Mouse (Mus musculus) neural tube, embryonic 10.5 days (tissue): ENCODE results near the gene Shroom3.

Experiments used
- DNase-seq: peaks from one replicate; pipeline ENCODE4 v3.0.0-alpha.2; 2017; ENCODE audit warnings: low spot score; ENCODE audit errors: extremely low spot score

Shroom3 gene

DNA sequence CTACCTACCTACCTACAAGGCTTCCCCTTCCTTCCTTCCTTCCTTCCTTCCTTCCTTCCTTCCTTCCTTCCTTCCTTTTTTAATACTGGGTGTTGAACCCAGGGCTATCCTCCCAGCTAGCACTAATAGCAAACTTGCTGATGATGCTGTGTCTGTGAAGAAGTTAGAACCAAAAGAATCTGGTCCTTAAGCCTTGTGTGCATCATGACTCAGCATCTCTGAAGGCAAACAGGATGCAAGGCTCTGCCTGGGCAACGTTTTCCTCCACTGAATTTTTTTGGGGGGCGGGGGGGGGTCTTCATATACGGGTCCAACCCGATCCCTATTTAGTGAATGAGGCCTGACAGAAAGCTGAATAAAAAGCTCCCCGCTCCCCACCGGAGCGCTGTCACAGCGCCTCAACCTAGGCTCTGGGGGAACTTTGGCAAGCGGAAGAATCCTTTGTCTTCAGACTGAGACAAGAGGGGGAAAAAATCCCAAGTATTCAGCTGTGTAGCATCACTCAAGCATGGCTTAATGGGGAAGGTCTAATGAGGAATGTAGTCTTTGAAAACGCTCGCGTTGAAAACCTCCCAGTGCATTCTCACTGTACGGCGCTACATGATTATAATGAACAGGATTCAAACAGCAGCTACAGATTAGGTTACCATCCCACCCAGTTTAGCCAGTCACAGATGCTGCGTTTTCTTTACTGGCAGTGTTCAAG lies 15.0 kb downstream of the Shroom3 start:
- DNase-seq, result peak; percentile 47

DNA sequence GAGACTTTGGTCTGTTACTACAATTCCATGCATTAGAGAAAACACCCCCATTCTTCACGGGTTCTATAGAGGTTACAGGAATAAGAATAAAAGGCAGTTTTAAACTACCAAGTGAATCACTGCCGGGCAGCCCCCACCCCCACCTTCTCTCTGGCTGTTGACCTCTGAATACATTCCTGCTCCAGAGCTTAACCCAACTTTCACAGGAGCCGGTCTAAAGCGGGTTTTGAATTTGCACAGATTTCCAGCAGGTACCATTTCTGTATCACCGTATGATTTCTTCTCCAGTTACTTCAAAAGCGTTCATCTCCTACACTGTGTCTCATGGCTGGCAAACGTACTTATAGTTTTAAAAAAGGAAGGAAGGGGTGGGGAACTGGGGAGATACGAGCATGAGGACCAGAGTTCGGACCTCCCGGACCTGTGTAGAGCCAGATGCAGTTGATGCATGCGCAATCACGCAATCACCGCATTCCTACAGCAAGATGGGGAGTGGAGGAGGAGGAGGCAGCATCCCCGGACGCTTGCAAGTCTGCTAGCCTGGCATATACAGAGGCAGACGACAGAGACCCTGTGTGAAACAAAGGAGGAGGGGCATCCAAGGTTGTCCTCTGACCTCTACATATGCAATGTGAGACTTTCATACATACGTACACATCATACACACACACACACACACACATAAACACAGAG lies 15.7 kb downstream of the Shroom3 start:
- peak; percentile 47 for DNase-seq

DNA sequence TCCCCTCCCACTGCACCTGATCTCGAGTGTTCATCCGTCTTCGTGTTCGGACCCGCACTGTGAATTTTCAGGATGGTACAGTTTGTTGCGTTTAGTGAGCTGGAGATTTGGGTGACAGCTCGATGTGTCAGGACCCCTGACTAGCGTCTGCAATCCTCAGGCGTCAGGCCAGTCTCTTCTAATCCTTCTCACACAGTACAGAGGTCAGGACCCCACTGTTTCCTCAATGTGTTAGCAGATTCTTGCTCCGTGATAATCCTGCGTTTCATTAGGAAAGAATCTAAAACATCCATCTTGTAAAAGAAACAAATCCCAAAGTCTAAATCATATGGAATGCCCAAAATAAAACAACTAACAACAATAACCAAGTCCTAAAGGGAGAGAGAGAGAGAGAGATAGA lies 18.5 kb downstream of the Shroom3 start:
- DNase-seq, result no peak

DNA sequence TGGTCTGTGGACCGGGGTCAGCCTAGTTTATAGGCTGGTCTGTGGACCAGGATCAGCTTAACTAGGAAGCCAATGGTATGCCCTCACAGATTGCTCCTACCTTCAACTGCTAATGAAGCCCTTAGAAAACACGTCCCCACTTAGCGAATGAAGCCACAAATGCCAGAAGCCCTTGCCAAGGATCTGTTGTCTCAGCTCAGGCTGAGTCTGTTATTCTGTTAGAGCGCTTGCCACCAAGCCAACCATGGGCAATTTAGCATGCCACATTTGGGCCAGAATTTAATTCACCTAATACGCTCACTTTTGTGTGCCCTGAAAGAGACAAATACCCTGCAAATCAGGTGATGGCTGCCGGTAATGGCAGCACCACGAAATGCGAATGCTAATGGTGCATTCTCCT lies 20.4 kb downstream of the Shroom3 start:
- no peak for DNase-seq

DNA sequence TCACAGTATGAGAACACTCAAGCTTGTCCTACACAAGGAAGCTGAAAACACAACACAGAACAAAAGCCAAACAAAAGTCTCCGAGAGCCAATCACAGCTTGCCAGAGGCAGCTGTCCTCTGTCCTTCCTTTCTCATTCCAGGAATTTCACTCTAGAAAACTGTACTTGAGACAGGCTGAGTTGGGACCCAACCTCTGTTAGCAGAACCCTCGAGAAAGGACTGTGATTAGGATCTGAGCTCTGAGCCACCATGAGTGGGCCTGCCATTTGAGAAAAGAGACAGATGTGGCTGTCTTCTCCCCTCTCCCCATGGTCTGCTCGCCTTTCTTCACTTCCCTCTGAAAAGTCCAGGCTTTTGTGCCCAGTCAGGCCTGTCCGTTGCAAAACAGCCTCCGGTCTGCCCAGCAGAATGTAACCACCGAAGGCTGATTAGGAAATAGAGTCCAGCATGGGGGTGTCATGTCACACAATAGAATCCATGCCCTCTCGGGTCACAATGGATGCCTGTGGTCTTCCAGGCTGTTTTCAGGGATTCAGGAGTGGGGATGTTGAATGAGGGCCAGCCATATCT lies 24.8 kb downstream of the Shroom3 start:
- DNase-seq, result no peak

DNA sequence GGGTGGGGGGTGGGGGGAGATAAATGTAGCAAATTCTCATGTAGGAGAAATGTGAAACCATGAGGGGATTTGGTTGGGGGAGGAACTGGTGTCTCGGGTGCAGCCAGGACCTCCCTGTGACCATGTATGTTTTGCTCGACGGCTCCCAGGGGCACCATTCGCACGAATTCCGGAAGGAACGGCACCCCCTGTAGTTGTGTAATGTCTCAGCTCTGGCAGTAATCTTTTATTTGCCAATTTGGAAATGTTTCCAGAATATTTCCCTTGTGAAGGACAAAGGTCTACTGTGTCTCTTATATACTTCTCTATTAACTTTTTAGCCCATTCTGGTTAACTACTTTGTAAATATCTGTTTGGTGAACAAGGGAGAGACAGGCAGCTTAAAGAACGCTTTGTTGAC lies 27.5 kb downstream of the Shroom3 start:
- no peak for DNase-seq

DNA sequence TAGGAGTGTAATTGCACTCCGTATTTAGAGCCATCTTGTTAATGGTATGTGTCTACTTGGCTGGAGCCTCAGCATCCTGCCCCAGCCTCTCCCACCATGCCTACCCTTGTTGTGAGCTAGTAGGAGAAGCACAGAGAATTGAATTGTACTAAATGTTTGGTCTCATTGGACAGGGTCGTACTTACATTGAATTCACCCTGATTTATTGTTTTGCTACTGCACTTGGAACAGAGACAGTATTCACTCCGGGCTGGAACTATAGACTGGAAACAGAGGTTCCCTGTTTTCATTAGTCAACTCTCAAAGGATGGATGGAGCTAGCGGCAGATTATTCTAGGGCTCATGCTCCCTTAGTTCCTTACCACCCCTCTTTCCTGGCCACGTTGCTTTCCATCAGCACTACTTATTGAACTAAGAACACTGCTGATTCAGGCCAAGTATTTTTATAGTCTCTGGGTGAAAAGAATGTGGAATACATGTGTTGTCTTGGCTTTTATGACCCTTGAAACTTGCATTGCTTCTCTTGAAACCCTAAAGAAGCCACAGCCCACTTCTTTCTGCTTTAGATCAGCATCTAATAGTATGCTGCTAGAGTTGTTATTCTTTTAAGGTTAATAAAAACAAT lies 28.5 kb downstream of the Shroom3 start:
- DNase-seq, result no peak

DNA sequence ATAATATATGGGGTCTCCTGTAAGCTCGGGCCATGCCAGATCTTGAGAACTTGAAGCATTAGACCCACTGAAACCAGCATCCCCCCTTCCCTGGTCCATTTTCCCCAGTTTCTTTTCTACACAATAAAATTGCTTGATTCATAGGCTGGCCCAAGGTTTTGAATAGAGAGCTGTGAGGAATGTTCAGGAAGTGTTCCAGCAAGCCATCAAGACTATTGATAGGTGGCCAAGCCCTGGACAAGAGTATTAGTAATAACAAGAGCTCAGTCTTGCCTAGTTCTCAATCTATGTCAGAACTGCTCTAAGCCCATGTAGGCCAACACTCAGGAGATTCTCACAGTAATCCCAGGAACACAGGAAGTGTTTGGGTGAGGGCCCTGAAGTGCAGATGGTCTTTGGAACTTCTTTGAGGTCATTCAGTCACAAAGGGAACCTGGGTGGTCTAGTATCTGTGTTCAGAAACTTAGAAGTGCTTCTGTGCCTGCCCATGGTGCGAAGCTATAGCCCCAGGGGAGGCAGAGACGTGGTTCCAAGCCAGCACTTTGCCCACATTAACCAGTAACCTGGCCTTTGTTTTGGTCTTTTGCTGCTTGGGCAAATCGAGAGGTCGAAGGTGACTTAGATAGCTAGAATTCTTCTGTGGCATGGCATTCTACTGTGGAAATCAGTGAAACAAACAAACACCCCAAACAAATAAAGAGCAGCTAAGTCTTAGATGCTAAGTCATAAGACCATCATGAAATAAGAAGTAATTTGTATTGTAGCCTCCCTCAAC lies 29.6 kb downstream of the Shroom3 start:
- DNase-seq, result no peak

DNA sequence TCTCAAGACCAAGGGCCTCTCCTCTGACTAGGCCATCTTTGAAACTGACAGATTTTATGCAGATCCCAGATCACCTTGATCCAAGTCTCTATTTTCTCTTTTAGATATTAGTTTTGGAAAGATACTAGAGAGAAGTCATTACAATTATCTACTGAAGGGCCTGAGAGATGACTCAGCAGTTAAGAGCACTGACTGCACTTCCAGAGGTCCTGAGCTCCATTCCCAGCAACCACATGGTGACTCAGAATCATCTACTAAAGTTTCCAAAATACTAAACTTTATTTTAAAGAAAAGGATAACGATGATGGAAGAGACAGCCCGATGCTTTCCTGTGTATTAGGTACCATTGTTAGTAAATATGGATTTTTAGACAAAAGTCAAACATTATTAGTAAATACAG lies 31.7 kb downstream of the Shroom3 start:
- no peak for DNase-seq

DNA sequence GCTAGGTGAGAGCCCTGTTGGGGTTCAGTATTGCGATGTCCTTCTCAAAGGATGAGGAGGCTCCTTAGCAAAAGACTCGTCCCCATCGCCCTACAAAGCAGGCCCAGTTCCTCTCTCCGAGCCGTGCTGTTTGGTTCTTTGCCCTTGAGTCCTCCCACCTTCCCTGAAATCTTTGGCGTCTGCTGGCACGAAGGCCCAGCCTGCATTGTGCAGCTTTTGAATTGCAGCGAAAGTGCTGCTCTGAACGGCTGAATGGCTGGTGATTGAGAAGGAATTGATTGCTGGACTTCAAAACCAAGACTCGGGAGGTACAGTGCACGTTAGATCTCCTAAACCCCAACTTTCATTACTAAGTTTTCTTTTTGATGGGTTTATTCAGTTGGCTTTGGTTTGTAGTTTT lies 32.1 kb downstream of the Shroom3 start:
- no peak for DNase-seq

DNA sequence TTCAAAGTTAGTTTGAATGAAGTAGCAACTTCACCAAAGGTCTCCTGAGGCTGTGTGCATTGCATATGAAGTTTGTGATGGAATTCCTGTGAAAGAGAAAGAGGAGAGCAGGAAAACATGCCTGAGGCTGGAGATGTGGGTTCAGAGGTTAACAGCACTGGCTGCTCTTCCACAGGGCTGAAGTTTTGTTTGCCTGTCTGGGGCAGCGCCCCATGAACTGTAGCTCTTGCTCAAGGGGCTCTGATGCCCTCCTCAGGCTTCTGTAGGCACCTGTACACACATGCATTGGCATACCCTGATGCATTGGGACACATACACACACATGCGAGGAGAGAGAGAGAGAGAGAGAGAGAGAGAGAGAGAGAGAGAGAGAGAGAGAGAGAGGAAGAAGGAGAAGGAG lies 32.7 kb downstream of the Shroom3 start:
- no peak for DNase-seq

DNA sequence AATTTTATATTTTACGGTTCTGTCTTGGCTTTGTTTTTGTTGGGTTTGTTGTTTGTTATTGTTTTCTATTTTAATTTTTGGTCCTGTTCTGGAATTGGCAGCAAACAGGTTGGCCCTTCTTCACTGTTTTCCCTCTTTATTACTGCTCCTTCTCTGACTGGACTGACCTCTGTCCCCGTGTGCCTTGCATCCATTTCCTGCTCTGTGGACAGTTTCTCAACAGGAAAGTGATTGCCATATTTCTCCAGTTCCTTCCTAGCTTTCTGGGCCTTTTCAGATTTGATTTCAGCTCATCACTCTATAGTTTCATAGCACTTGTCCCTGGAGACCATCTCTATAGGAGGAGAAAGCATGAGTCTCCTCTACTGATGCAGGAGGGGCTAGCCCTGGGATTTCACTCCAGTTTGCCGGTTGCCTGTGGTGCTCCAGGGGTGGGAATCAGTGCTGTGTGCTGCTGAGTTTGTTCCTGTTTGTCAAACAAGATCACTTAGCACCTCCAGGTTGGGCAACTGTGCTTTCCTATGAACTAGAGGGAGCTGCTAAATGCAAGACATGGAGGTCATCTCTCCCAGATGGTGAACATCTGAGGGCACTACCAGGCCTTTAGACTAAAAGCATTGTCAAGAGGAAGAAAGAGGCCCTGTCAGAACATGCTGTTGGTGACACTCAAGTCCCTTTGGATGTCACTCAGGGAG lies 34.6 kb downstream of the Shroom3 start:
- no peak for DNase-seq

DNA sequence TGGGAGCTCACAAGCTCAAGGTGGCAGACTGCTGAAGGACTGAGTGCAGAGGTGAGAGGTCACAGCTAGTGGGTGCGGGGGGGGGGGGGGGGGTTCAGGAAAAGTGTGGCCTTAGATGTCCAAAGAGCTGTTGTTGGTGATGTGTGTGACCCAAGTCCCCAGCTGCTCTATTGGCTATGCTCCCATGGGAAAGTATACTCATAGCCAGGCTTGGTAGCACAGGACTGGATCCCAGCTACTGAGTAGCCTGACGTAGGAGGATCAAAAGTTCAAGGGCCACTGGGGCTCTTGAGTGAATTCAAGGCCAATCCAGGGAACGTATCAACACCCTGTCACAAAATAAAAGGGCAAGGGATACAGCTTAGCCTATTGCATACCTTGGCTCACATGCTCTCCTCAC lies 35.6 kb downstream of the Shroom3 start:
- DNase-seq, result no peak

DNA sequence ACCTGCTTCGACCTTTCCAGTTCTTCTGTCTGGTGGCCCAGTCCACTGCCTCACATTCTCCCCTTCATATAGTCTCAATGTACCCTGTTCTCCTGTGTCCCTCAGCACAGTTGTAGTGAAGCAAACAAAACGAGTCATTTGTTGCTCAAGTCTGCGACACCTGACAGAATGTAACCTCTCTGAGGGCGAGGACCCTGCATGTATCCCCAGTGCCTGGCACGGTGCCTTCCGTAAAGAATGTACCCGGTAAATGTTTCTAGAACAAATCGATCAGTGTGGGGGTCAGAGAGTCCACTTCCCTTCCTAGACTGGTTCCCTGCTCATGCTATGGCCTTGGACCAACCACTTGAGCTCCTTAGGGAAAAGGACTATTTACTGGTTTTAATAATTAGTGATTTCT lies 38.4 kb downstream of the Shroom3 start:
- no peak for DNase-seq

DNA sequence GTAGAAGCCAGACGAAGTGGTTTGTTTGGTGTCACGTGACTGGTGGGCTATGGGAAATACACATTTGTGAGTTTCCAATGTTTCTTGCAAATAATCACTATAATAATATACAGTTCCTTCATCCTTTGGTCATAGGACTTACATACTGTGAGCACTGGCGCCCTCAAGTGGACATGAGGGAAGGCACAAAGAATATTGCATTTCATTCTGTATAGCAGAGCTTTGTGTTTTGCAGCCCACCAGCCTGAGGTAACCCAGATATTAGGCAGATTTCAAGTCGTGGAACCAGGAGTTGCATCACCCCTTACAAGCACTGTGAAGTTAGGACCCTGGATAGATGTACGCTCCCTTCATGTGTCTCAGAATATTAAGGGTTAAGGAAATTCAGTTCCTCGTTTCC lies 42.7 kb downstream of the Shroom3 start:
- DNase-seq, result peak; percentile 62

DNA sequence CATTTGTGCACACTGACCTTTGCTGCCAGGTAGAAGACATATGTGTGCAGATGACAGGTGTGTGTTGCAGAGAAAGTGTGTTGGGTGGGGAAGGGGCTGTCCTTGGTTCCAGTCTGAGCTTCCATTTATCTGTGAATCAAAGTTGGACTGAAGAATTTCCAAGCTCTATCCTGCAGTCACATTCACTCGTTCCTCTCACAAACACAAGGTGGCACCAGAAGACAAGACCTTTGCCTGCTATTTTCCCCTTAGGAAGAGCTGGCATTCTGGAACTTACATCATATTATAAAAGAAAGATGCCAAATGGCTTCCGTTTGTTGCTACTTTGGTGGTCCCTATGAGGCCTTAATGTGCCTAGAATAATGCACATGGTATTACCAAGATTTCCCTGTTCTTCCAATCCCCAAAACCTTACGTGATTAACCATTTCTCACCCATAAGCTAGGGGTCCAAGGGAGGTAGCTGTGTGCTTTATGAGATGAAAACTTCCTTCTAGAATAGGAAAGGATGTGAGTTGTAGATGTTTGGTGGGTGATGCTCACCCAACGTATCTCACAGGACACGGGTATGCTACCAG lies 45.1 kb downstream of the Shroom3 start:
- DNase-seq, result no peak

DNA sequence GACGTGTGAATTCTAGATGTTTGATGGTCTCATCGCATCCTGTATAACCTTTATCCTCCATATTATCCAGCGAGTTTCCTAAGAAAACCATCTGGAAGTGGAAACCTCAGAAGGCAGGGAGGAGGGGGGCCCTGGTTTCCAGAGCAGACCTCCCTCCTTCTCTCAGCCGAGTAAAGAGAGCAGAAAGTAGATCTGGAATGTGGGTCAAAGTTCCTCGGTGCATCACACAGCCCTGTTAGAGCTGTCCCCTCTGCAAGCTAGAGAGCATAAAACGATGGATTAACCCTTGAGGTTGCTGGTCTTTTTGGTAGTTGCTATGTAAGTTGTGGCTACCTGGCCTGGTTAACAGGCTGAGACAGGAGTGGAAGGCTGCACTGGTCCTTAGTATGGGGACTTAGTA lies 46.0 kb downstream of the Shroom3 start:
- no peak for DNase-seq

DNA sequence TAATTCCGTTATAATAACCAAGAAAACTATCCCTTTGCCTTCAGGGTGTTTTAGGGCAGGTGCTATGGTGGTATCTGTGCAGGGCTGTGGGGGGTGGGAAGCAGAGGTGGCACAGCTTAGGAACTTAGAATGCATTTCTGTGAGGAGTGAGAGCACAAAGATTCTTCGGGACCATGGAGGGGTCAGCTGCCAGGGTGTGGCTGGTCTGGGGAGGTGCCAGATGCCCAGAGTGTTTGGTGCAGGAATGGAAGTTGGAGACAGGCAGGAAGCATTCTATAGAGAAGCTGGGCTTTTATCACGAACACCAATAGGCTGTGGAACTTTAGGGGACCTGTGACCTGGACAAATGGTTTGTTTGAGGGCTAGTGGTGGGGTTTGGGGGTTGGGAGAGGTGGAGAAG lies 58.6 kb downstream of the Shroom3 start:
- no peak for DNase-seq

DNA sequence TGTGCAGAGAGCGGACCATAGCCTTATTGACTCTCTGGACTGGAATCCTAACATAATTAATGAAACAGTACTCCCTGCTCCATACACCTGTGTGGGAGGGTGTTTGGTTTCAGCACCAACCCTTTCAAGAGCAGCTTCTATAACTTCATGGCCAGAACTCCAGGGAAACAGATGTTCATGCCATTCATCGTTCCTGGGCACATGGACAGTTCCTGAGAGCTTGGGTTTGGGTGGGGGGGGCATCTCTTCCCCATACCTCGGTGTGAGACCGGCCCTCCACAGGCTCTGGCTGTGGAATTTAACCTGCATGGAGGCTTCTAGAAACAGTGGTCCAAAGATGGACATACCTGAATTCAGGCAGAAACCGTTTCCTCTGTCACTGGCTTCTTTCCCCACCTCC lies 59.5 kb downstream of the Shroom3 start:
- DNase-seq, result no peak

DNA sequence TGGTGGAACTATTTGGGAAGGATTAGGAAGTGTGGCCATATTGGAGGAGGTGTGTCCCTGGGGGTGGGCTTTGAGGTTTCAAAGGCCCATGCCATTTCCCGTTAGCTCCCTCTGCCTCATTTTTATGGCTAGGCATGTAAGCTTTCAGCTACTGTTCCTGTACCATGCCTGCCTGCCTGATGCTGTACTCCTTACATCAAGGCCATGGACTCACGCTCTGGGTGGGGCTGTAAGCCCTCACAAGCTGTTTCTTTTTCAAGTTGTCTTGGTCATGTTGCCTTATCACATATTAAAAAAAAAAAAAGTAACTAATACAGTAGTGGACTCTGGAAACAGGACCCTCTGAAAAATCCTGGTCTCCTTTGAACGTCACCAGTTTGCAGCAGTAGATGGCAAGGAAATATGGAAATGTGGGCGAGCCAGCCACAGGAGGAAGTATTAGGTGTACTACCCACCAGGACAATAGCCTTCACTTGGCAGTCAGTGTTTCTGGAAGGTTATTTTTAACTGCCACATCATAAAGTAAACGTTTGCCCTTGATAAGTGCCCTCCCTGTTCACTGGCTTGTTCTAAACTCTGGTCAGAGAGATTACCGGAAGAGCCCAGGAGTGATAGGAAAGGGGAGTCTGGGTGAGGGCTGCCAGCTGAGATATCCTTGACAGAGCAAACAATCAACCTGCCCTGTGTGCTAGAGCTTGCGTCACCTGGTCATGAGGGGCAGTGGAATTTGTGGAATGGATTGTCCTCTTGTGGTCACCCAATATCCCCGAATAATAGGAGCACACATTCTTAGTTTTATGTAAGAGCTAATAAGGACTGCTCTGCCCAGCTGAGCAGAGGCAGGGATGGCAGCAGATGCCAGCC lies 62.4 kb downstream of the Shroom3 start:
- DNase-seq, result no peak
